Mouse (Mus musculus) heart, adult 9 months (tissue): ENCODE data around the gene Coq9.

Experiments
- DNase-seq, 2 experiments: peaks; one replicate each; pipeline ENCODE4 v3.0.0; 2022; ENCODE audit warnings: low spot score in 2 of 2

The Coq9 gene

GRCm38 (mm10) chr8:94837662-94838574 is at the start of gene Coq9, which contains the start of gene Ciapin1:
Coq9 (plus strand) TSS chr8:94838321.
Ciapin1 (minus strand) TSS chr8:94838358.
- DNase-seq = peak; percentile 94 to 95

GRCm38 (mm10) chr8:94789256-94789955 is 48.7 kb upstream of the Coq9 start:
- no peak for DNase-seq

- DNase-seq = no peak
Observed at GRCm38 (mm10) chr8:94794368-94794767, 43.8 kb upstream of the Coq9 start.

- no peak for DNase-seq
Observed at GRCm38 (mm10) chr8:94794782-94795181, 43.3 kb upstream of the Coq9 start.

GRCm38 (mm10) chr8:94800278-94800968 is 37.7 kb upstream of the Coq9 start:
- DNase-seq = no peak

GRCm38 (mm10) chr8:94801293-94802095 is 36.6 kb upstream of the Coq9 start:
- peak; percentile 33 to 41 for DNase-seq

- no peak for DNase-seq
Observed at GRCm38 (mm10) chr8:94802375-94802774, 35.7 kb upstream of the Coq9 start.

GRCm38 (mm10) chr8:94803551-94803950 is 34.6 kb upstream of the Coq9 start:
- DNase-seq = no peak

- no peak for DNase-seq
Observed at GRCm38 (mm10) chr8:94804546-94805340, 33.4 kb upstream of the Coq9 start.

- no peak for DNase-seq
Observed at GRCm38 (mm10) chr8:94805811-94806210, 32.3 kb upstream of the Coq9 start.

GRCm38 (mm10) chr8:94807506-94807905 is 30.6 kb upstream of the Coq9 start:
- DNase-seq = no peak

GRCm38 (mm10) chr8:94808372-94808771 is 29.7 kb upstream of the Coq9 start:
- DNase-seq = no peak

GRCm38 (mm10) chr8:94810153-94810552 is 28.0 kb upstream of the Coq9 start, which contains the start of gene Ccl17:
Ccl17 (plus strand) TSS chr8:94810453.
- no peak for DNase-seq

- no peak for DNase-seq
Observed at GRCm38 (mm10) chr8:94810855-94811254, 27.3 kb upstream of the Coq9 start.

GRCm38 (mm10) chr8:94811654-94812053 is 26.5 kb upstream of the Coq9 start:
- DNase-seq = no peak

- peak; percentile 67 to 90 for DNase-seq
Observed at GRCm38 (mm10) chr8:94812645-94813098, 25.4 kb upstream of the Coq9 start.

- DNase-seq = no peak
Observed at GRCm38 (mm10) chr8:94814556-94814955, 23.6 kb upstream of the Coq9 start.

- DNase-seq = no peak
Observed at GRCm38 (mm10) chr8:94817933-94818332, 20.2 kb upstream of the Coq9 start.

- no peak for DNase-seq
Observed at GRCm38 (mm10) chr8:94819671-94820179, 18.4 kb upstream of the Coq9 start.

GRCm38 (mm10) chr8:94820553-94820952 is 17.6 kb upstream of the Coq9 start:
- no peak for DNase-seq
